Mouse (Mus musculus) stomach, postnatal 0 days (tissue): ENCODE measurements around the gene Gpr108. TPM values are rescaled to one million over a fixed set of nuclear protein-coding genes. Genes with fewer than 3 reads are reported as not detected.

Experiments
- ATAC-seq: fragments of 200-750 bp; cut with Nextera tagmentation; 2 replicates; pipeline ENCODE4 v1.8.0; 2017; ENCODE audit not compliant: low FRiP score, low TSS enrichment
- DNase-seq: peaks from one replicate; pipeline ENCODE4 v3.0.0-alpha.2; 2016; ENCODE audit warnings: low spot score
- H3K27ac ChIP-seq: fragments of 300-500 bp; sonication (generic); replicated peaks from 2 replicates; pipeline ENCODE4 v1.5.1; 2014; ENCODE audit warnings: mild to moderate bottlenecking, control low read depth
- H3K27me3 ChIP-seq: fragments of 300-500 bp; sonication (generic); 2 replicates; pipeline ENCODE4 v1.6.1; 2014; ENCODE audit warnings: low read length; ENCODE audit not compliant: control insufficient read depth, insufficient read depth
- H3K36me3 ChIP-seq: fragments of 300-500 bp; sonication (generic); 2 replicates; pipeline ENCODE4 v1.6.1; 2014; ENCODE audit warnings: low read length, mixed read lengths; ENCODE audit not compliant: control insufficient read depth, insufficient read depth
- H3K4me1 ChIP-seq: fragments of 300-500 bp; sonication (generic); replicated peaks from 2 replicates; pipeline ENCODE4 v1.6.1; 2014; ENCODE audit warnings: antibody characterized with exemption; ENCODE audit not compliant: control insufficient read depth, insufficient read depth
- H3K4me2 ChIP-seq: fragments of 300-500 bp; sonication (generic); replicated peaks from 2 replicates; pipeline ENCODE4 v1.6.1; 2014; ENCODE audit warnings: low read depth, mild to moderate bottlenecking, control low read depth, moderate library complexity
- H3K4me3 ChIP-seq: fragments of 300-500 bp; sonication (generic); 2 replicates; pipeline ENCODE4 v1.5.1; 2014; ENCODE audit warnings: low read depth, low read length, control low read depth
- H3K9ac ChIP-seq: fragments of 300-500 bp; sonication (generic); 2 replicates; pipeline ENCODE4 v1.6.1; 2014; ENCODE audit warnings: mild to moderate bottlenecking, low read length, control low read depth, mixed read lengths
- H3K9me3 ChIP-seq: fragments of 300-500 bp; sonication (generic); 2 replicates; pipeline ENCODE4 v1.6.1; 2016; ENCODE audit warnings: low read length; ENCODE audit not compliant: control insufficient read depth
- CTCF ChIP-seq: IDR thresholded peaks from 2 replicates; pipeline ENCODE4 v1.5.1; 2016; ENCODE audit warnings: antibody characterized with exemption, low read depth, mild to moderate bottlenecking, moderate library complexity
- EP300 ChIP-seq: optimal IDR thresholded peaks from 2 replicates; pipeline ENCODE3; 2016; ENCODE audit warnings: antibody characterized with exemption
- WGBS: fragments of 180-500 bp; shearing (Covaris S2); extraction: QIAGEN DNeasy Blood & Tissue Kit; methylation state at CpG from one replicate; pipeline ENCODE4 v1.1.7; 2014; 5-methylcytosine and 5-hydroxymethylcytosine counted together
- polyA plus RNA-seq: library from polyadenylated mRNA; unstranded; fragments of >200 nt; fragmentation: Nextera tagmentation; extraction: Ambion mirVana; gene quantifications from 2 replicates; pipeline ENCODE4 v1.2.1, GENCODE M21; 2015

Gene Gpr108
- polyA plus RNA-seq, 1 experiment from 2014 or later: 48.0 TPM

DNA sequence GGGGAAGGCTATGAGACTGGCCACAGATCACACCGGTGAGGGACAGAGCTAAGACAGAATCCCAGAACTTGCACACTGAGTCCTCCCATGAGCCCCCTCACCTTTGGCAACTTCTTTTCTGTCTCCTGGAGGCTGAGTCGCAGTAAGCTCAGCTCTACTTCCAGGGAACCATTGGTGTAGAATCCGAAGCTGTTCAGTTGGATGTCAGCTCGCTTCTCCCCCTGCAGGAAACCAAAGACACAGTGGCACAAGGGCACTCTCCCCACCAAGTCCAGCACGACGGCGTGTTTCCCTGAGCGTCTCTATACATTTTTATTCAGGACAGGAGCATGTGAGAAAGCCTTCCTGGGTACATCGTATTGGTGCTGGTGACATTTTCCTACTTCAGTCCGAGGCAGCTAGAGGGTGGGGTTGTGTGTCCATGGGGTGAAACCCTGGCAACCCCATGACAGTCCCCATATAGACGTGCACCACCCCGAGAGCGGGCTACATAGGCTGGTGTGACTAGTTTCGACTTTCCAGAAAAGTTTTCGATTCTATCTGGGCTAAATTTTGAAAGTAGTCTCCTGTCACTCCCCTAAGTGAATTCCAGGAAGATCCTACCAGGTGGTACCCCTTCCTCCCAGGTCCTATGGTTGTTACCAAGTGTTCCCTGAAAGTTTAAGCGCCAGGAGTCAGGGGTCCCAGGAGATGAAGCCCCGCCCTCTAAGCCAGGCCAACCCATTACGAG lies 1.4 kb downstream of the Gpr108 start:
- Histone ChIP-seq H3K9me3 (no peaks in the 10 kb centered on the region), H3K9ac (peak overlapping the region; percentile 86), H3K27me3 (no peaks in the 10 kb centered on the region), H3K27ac (peak overlapping the region; percentile 90), H3K4me2 (peak overlapping the region; percentile 79), H3K4me3 (peak overlapping the region; percentile 85), H3K4me1 (peaks cover 6% of the 10 kb centered on the region; the same call in 1 of the 2 replicates), H3K36me3 (peaks cover 10% of the 10 kb centered on the region)
- TF ChIP-seq CTCF (peak; percentile 61), EP300 (no peak)
- WGBS: 4% methylated on average over 18 of the region's 18 CpGs
- DNase-seq (peak; percentile 43), ATAC-seq (no peak)

- DNase-seq (no peak), ATAC-seq (no peak)
- WGBS: 87% methylated on average over 10 of the region's 10 CpGs
- H3K4me3 ChIP-seq: no peak overlapping the region
- H3K4me2 ChIP-seq: no peak overlapping the region
- H3K36me3 ChIP-seq: peaks cover 10% of the 10 kb centered on the region
- H3K9me3 ChIP-seq: no peaks in the 10 kb centered on the region
- peaks cover 6% of the 10 kb centered on the region; the same call in 1 of the 2 replicates for H3K4me1 ChIP-seq
- H3K27me3 ChIP-seq: no peaks in the 10 kb centered on the region
- no peak for TF ChIP-seq EP300
- no peak for TF ChIP-seq CTCF
- no peak overlapping the region for H3K9ac ChIP-seq
- no peak overlapping the region for H3K27ac ChIP-seq
Observed at GRCm38 (mm10) chr17:57245311-57245929, 2.8 kb downstream of the Gpr108 start.

- no peaks in the 10 kb centered on the region for H3K9me3 ChIP-seq
- ATAC-seq (no peak), DNase-seq (no peak)
- H3K4me3 ChIP-seq: no peak overlapping the region
- WGBS: 76% methylated on average over 10 of the region's 10 CpGs
- H3K4me1 ChIP-seq: peaks cover 5% of the 10 kb centered on the region; the same call in 1 of the 2 replicates
- H3K9ac ChIP-seq: no peak overlapping the region
- TF ChIP-seq CTCF: no peak
- TF ChIP-seq EP300: no peak
- no peaks in the 10 kb centered on the region for H3K27me3 ChIP-seq
- peaks cover 10% of the 10 kb centered on the region for H3K36me3 ChIP-seq
- no peak overlapping the region for H3K27ac ChIP-seq
- no peak overlapping the region for H3K4me2 ChIP-seq
Observed at GRCm38 (mm10) chr17:57243650-57244370, 4.4 kb downstream of the Gpr108 start.

DNA sequence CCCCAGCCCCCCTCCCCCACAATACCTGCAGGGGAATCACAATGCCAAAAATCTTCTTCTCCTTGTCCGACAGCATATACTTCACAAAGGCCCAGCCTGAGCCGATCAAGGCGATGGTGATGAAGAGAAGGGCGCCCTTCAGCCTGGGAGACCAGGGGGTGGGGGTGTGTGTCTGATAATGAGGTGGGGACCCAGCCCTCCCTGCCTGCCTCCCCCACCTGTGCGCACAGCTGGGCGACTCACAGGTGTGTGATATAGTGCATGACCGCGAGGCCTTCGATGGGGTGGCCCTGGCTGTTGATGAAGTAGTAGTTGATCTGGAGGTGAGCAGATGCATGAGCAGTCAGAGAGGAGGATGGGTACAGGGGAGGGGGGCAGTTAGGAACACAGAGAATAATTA lies 11.1 kb downstream of the Gpr108 start:
- Histone ChIP-seq H3K9ac (no peak overlapping the region), H3K27me3 (no peaks in the 10 kb centered on the region), H3K4me1 (no peaks in the 10 kb centered on the region), H3K4me2 (no peak overlapping the region), H3K9me3 (no peaks in the 10 kb centered on the region), H3K36me3 (peaks cover 28% of the 10 kb centered on the region), H3K4me3 (no peak overlapping the region), H3K27ac (no peak overlapping the region)
- ATAC-seq (no peak), DNase-seq (no peak)
- 93% methylated on average over 9 of the region's 9 CpGs for WGBS
- no peak for TF ChIP-seq EP300
- TF ChIP-seq CTCF: no peak

GRCm38 (mm10) chr17:57235803-57236202 lies 12.4 kb downstream of the Gpr108 start:
- 81% methylated on average over 5 of the region's 5 CpGs for WGBS
- Histone ChIP-seq H3K4me2 (no peak overlapping the region), H3K4me1 (no peaks in the 10 kb centered on the region), H3K4me3 (no peak overlapping the region), H3K27me3 (no peaks in the 10 kb centered on the region), H3K9me3 (no peaks in the 10 kb centered on the region), H3K36me3 (peaks cover 25% of the 10 kb centered on the region), H3K27ac (no peak overlapping the region), H3K9ac (no peak overlapping the region)
- no peak for TF ChIP-seq CTCF
- TF ChIP-seq EP300: no peak
- ATAC-seq (peak; percentile 11; the same call in 1 of the 2 replicates), DNase-seq (no peak)
